Mouse (Mus musculus) spleen, postnatal 4 days (tissue): ENCODE measurements around the gene Wasf2.

Experiments
- DNase-seq, 2 experiments: peaks; one replicate each; pipeline ENCODE4 v3.0.0; 2022; ENCODE audit warnings: low spot score in 2 of 2

Gene Wasf2

DNA sequence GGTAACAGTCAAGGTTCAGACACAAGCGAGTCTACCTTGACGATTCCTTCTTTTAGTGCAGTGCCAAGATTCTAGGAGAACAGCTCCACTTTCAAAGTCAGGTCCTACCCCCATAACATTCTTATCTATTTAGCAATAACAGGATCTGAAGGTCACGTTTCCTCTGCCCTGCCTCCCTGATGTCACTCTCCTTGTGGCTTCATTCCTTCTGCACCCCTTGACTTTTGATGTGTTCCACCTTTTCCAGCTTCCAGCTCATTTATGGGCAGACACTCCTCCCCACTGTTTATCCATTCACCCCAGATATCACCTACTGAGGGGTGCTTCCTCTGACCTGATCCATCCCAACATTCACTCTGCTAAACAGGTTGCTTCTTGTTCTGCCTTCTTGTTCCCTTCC is 3.2 kb upstream of the Wasf2 start:
- DNase-seq, result no peak

DNA sequence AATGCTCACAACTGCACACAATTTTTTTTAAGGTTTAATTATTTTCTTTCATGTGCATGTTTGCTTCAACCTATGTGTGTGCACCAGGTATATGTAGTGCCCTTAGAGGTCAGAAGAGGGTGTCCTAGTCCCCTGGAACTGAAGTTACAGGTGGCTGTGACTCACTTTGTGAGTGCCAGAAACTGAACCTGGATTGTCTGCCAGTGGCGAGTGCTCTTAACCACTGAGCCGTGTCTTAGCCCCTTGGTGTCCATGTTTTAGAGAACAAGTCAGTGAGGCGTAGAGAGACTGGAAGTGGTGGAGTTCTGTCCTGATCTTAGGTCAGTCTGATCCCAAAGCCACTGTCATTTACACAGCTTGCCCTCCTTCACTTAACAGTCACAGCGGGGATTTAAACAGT is 2.4 kb upstream of the Wasf2 start:
- no peak for DNase-seq

DNA sequence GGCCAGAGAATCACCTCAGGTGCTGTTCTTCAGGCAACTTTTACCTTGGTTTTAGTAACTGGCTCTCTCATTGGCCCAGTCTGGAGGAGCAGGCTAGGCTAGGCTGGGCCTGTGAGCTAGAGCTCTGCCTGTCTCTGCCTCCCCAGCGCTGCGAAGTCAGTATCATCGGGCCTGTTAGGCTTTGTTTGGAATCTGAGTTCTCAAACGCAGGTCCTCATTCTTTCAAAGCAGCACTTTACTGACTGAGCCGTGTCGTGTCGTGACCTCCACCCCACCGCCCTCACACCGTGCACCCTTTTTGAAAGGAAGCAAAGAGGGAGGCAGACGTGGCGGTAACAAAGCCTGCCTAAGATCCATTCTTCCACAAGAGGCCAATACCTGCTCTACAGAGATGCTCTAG is 914 bp upstream of the Wasf2 start:
- DNase-seq, result peak; percentile 31 to 71

DNA sequence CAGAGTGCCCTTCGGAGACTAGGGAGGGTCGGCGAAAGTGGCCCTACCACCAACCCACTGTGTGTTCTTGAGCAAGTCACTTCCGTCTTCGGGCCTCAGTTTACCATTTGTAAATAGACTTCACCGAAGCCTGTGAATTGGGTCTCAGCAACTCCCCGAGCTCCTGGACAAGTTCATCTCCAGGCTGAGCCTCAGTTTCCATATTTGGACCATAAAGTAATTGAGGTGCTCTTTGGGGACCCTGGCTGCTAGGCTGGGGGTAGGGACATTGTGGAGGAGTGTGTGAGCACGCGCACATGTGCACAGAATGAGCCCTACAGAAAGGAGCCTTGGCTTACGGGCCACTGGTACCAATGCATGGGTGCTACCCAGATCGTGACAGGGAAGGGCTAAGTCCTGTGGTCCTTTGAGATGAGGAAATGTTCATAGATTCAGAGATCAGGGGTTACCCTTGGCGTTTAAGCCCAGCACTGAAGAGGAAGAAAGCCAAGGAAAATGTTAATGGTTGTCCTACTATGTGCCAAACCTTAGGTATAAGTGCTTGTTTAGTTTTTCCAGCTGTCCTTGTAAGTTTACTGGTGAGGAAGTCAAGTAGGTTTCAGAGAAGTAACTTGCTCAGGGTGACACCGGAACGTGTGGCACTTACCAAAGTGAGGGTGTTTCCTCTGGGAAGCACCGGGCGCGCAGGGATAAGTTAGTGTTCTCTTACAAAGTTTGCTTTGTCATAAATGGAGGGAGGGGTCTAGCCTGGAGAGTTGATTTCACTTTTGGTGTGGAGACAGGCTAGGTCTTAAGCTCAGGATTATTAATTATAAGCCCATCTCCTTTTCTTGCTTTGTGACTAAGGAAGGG is 811 bp downstream of the Wasf2 start:
- peak in 1 of 2 experiments; percentile 34 for DNase-seq

DNA sequence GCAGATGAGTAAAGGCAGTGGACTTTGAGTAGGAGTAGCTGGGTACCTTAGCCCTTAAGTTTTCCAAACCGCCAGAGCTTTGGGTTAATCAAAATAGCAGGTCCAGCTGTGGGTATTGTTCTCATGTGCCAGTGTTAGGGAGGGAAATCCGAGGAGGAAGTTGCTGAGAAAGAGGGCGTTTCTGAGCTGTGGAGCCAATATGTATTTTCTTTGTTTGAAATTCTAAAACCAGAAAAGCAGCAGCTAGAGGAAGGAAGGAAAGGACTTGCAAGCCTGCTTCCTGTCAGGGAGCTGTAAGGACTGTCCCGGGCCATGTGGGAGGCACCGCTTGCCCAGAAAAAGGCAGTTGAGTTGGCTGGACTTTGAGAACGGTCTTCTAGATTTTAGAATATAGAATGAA is 1.7 kb downstream of the Wasf2 start:
- DNase-seq, result peak in 1 of 2 experiments; percentile 34

DNA sequence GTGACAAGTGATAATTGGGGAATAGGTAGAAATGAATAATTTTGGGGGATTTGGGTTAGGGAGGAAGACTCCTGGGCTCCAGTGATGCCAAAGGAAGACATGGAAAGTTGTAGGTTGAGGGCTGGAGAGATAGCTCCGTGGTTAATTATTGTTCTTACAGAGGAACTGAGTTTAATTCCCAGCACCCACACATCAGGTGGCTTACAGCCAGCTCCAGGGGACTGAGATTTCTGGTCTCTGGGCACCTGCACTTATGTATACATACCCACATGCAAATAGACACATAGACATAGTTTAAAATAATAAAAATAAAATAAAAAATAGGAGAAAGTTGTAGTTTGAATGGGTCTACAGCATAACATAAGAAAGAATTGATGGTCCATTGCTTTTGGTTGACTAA is 6.6 kb downstream of the Wasf2 start:
- no peak for DNase-seq

DNA sequence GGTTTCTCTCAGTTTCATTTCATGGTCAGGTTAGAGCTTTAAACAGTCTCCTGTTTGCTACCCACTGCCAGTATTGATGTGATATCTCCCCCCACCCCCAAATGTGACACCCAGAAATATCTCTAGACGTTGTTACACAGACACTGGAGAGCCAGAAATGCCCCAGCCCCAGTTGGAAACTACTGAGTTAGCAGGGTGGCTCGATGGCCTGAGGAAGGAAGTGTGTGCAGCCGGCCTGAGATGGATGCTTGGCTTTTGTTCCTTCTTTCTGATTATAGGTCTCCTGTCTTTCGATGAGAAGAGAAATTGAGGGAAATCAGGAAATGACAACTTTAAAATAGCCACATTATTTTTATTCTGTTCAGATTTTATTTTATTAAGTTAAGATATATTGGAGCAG is 8.7 kb downstream of the Wasf2 start:
- DNase-seq, result no peak

DNA sequence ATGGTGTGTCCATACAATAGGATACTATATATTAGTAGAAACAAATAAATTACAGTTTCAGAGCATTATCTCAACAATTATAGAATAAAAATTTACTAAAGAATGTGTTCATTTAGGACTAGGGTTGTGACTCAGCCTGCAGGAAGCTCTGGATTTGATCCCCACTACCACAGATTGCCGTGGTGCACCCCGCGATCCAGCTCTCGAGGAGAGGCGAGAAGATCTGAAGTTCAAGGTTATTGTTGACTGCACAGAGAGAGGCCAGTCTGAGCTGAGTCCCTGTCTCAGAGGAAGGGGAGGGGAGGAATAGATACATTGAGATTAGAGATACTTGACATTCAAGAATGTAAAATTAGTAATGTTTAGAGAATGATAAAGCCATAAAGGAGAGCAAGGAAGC is 24.7 kb downstream of the Wasf2 start:
- no peak for DNase-seq

DNA sequence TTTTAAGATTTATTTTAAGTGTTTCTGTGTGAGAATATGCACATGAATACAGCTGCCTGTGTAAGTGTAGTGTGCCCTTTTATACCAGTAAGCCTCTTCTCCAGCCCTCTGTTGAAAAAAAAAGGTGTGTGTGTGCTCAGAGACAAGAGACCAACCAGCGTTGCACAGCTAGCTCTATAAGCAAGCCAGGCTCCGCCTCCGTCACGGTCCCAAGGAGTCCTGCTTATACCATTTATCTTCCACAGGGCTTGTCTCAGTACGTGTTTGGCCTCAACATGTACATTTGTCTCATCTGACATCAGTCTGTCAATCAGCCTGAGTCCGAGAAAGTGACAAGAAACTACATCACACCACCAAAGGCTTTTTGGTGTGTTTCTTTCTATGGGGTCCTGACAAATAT is 25.4 kb downstream of the Wasf2 start:
- no peak for DNase-seq

DNA sequence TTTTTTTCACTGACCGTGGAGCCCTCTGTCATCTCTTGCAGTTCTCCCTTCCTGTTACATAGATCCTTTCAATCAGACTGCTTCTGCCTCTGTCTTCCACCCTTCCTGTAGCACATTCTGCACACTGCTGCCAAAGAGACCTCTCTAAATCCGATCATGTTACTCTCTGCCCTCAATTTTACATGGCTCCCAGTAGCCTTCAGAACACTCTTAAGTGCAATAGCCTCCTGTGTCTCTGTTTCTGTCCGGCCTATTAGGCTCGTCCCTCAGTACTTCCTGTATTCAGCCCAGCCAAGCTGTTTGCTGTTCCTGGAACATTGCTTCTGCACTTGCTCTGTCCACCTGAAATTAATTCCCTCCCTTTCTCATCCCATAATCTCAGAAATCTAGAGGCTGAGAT is 26.1 kb downstream of the Wasf2 start:
- no peak for DNase-seq

DNA sequence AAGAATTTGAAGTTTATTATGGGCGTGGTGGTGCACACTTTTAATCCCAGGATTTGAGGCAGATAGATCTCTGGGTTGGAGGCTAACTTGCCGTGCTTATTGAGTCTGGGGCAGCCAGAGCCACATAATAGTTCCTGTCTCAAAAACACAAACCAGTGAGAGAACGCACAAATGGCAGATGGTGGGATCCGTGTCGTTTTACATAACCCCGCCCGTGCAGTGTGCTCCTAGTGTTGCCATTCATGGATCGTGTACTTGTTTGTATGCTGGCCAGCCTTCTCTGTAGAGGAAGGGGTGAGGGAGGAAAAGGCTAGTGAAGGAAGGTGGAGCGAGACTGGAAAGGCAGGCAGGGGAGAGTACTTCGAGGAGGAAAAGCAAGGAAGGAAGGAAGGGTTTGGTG is 26.5 kb downstream of the Wasf2 start:
- no peak for DNase-seq

DNA sequence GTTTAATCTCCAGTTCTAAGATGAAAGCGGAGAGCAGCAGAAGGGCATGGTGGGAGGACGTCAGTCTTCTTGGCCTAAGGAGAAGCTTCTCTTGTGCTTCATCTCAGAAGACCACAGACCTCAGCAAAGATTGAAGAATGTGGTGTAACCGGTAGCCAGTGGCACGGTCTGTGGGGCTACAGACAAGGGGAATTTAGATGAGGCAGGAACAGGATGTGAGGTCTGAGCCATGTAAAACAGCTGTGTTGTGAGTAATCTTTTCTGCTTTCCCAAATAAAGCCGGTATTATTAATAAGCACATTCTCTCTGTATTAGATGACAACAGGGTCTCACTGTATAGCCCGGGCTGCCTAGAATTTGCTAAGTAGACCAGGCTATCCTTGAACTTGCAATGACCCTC is 28.8 kb downstream of the Wasf2 start:
- no peak for DNase-seq

DNA sequence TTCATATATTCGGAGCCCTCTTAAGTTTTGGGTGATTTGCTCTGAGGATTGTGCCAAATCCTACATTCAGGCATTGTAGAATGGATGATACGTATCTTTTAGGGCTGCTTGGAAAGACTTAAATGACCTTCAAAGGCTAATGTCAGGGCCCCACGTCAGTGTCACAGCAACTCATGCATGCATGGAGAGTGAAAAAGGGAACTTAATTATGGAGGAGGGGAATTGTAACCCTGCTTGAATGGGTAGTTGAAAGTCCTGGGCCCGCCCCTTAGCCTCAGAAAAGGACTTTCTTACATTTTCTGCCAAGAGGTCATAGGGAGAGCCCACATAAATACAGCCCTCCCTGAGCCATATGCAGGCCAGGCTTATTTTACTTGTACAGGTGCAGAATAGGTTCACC is 29.3 kb downstream of the Wasf2 start:
- no peak for DNase-seq

DNA sequence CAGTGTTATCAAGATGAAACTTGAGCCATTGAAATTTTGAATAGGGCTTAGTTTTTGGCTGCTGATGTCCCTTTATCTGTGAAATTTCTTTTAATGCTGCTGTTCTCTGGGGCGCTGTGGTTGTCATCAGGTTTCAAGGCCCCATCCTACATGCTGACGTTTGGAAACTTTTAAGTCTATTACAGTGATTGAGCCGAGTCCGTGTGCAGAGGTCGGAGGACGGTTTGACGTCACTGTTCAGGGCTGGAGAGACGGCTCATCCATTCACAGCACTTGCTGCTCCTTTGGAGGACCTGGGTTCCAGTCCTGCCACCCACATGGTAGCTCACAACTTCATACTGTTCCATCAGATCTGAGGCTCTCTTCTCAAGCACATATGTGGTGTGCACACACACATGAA is 29.9 kb downstream of the Wasf2 start:
- no peak for DNase-seq

DNA sequence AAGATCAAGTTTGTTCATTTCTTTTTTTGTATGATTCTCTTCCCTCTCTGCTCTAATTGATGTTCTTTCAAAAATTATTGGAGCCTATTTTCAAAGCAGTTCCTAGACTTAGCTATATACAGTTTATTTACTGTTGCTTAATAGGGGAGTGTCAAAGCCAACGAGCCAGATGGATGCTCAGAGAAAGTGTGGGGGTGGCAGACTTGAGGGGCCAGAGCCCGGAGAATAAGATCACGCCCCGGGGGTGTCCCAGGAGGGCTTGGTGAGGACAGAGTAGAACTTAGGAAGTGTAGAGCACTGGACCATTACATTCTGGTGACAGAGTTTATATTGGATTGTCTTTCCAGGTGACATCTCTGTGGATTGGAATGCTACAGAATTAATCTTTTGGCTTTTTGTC is 30.5 kb downstream of the Wasf2 start:
- no peak for DNase-seq

DNA sequence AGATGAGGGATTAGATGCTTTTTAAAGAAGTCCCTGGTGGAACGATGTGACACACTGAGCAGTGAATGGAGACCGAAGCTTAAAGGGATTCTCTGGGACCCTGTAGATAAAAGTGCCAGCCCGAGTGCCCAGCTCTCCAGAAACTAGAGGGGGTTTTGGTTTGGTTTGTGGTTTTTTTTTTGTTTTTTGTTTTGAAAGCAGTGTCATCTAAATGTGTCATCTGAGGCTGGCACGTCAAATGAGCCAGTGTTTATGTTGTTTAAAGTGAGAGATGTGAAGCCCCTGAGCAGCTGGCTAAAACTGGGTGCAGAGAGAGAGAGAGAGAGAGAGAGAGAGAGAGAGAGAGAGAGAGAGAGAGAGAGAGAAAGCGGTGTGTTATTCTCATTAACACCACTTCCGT is 31.9 kb downstream of the Wasf2 start:
- no peak for DNase-seq

DNA sequence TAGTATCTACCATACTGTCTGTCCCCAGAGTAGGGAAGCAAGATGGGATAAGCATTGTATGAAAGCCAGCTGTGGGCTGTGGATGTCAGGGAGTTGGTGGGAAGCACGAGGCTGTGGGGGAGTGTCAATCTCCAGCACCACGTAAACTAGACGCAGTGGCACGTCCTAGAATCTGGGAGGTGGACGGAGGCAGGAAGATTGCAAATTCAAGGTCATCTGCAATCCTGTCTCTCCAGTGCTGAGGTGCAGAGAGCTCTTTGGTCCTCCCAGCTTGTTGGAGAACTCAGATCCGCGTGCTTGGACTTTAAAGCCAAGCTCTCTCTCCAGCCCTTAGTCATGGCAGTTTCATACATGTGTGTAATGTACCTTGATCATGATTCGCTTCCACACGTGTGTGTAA is 36.5 kb downstream of the Wasf2 start:
- no peak for DNase-seq

DNA sequence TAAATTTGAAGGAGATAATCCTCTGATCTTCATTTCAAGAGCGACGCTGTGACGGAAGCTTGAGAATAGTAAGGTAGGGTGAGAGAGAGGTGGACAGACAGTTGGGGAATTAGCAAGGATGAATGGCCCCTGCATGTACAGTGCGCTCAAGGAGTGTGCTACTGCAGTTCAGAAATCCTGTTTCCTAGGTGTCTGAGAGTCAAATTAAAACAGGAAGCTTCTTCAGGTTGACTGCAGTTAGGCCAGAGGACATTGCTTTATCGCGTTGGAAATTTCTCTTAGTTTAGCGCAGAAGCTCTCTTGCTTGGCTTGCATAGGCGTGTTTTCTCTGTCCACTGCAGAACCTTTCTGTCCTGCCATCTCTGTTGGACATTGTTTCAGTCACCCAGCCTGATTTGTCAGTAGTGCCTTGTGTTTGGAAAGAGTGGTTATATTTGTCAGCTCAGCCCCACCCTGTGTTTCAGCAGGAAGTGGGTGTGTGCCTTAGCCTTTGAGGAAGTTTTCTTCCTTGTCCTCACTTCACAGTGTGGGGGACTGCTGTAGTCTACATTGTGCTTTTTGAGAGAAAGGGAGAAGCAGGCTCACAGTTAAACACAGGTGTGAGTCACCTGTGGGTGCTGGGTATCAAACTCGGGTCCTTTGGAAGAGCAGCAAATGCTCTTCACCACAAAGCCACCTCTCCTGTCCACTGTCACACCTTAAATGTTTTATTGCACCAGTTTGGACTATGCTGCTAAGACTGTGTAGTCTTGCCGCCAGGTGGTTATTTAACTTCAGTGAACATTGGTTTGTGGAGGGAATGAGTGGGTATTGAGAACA is 39.1 kb downstream of the Wasf2 start:
- peak; percentile 49 to 70 for DNase-seq

DNA sequence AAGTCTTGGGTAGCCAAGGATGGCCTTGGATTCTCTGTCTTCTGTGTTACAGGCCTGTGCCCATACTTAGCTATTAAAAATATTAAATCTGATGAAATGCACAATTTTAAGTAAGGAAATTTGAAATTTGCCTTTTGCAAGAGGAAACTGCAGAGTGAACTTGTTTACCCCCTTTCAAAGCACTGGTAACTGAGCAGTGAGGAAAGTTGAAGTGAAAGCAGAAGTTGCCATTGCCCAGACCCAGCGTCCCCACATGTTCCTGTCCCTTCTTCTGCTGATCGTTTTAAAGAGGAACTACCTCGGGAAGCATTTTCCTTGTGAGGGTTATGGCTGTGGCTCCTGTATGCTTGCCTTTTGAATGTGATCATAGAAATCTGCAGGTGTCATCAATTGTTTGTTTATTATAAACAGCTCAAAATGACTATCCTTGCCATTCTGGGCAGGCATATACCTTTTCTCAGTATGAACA is 39.8 kb downstream of the Wasf2 start:
- DNase-seq, result peak in 1 of 2 experiments; percentile 51

DNA sequence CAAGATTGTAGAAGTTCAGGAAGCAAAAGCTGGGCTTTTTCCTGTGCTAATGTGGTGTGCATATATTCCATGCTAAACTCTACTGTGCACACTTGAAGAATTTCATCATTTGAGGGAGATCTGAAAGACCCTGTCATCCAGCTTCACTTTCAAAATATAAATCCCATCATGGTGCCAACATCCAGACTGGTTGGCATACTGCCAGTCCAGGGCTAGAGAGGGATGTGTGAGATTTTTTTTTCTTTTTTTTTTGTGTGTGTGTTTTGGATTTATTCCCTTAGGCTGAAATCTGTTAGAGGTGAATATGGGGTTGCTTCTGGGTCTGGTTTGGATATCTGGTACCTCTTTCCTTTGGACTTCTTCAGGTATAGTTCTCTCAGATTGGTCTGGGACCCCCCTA is 40.3 kb downstream of the Wasf2 start:
- DNase-seq, result no peak

DNA sequence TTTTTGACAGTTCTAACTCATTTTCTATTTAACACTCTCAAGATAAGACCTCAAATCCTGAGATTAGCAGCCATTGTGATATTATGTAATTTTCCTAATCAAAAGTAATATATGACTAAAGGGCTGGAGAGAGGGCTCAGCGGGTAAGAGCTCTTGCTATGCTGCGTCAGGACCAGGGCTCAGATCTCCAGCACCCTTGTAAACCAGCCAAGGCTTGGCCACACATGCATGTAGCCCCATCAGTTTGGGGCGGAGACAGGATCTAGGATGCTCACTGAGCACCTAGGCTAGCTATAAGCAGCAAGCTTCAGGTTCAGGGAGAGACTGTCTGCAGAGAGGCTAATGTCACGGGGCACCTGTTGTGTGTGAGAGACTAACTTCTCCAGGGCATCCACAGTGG is 42.1 kb downstream of the Wasf2 start:
- no peak for DNase-seq

DNA sequence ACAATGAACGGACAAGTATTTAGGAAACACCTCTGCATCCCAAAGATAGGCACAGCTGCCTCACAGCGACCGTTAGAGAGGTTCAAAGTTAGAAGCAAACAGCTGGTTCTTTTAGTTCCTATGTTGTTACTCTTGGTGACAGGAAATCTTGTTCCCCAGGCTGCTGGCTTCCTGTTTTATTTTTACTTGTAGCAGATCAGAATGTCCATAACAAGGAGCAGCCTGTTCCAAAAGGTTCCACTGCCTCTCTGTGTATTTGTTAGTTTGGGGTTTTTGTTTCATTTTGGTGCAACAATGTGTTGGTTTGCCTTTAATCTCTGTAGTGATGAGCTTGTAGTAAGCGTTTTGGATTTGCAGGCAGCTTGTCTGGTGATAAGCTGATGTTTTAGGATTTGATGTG is 44.1 kb downstream of the Wasf2 start:
- DNase-seq, result no peak

DNA sequence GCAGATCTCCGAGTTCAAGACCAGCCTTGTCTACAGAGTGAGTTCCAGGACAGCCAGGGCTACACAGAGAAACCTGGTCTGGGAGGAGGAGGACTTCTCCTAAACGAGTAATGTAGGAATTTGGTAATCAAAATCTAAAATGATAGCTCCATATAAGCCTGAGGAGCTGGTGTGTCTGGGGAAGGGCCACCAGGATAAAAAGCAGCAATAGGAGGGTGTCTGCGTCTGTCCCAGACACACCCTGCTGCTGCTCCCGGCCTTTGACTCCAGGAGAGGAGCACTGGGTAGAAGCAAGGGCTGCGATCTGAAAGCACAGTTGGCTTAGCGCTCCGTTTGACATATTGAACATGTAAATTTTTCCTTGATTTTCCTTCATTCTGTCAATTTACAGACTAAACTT is 45.0 kb downstream of the Wasf2 start:
- no peak for DNase-seq
